Mouse (Mus musculus): ENCODE measurements around the gene Syp. TPM values are rescaled to one million over a fixed set of nuclear protein-coding genes. Genes with fewer than 3 reads are reported as not detected.
A peak's percentile ranks its signal among the peaks of the same experiment; 100 is the strongest.

Gene Syp
- total and polyA plus RNA-seq, 2 experiments from 2014 or later = 0.27 to 1.6 TPM

GRCm38 (mm10) chrX:7696954-7697381, 58.7 kb downstream of the Syp start, which contains the start of gene Gpkow:
Gene Gpkow, plus strand, starts transcription at chrX:7697131.
- ATAC-seq (ENCODE audit: insufficient read depth, low read depth) (peak; percentile 95), DNase-seq (ENCODE audit: low spot score) (peak; percentile 91)
- H3K4me3 ChIP-seq (ENCODE audit: low read depth, low read length) = peak within 1 kb of the TSS; percentile 64
- no peaks in the 10 kb centered on the region for H3K9me3 ChIP-seq (replicated peaks; ENCODE audit: control insufficient read depth, low read length)
- TF ChIP-seq CTCF (IDR thresholded peaks at IDR 0.05; ENCODE audit: low read depth) (no peak), EP300 (IDR thresholded peaks at IDR 0.05; ENCODE audit: low read depth) (no peak)
- H3K27me3 ChIP-seq (ENCODE audit: control insufficient read depth, insufficient read depth, low read length) = no peaks in the 10 kb centered on the region
- WGBS = 9% methylated on average over 33 of the region's 33 CpGs
- peak within 1 kb of the TSS; percentile 63 for H3K9ac ChIP-seq (replicated peaks; ENCODE audit: low read depth, low read length)
- H3K36me3 ChIP-seq (replicated peaks; ENCODE audit: control insufficient read depth, insufficient read depth, low read length) = peaks cover 11% of the 10 kb centered on the region
- no peaks in the 10 kb centered on the region for H3K4me1 ChIP-seq (ENCODE audit: control insufficient read depth, insufficient read depth)
- peak within 1 kb of the TSS; percentile 64 for H3K4me2 ChIP-seq (ENCODE audit: low read depth, low read length)
- H3K27ac ChIP-seq (ENCODE audit: low read depth) = peak within 1 kb of the TSS; percentile 51

Other genes with a start within 250 kb of the Syp start
- gene Foxp3, start 64.8 kb upstream of the Syp start, total RNA-seq (2014; rRNA removed; ENCODE audit: low replicate concordance) = not detected in 2 replicates
- not detected in 2 replicates for gene Foxp3, start 64.8 kb upstream of the Syp start, polyA plus RNA-seq (2015; fragmentation: Nextera tagmentation; extraction: Ambion mirVana)
- 3.5 and 6.5 TPM in 2 replicates for gene Ppp1r3f, start 64.2 kb upstream of the Syp start, total RNA-seq (2014; rRNA removed; ENCODE audit: low replicate concordance)
- 0.99 and 1.5 TPM in 2 replicates for gene Ppp1r3f, start 64.2 kb upstream of the Syp start, polyA plus RNA-seq (2015; fragmentation: Nextera tagmentation; extraction: Ambion mirVana)
- 25.6 and 27.8 TPM in 2 replicates for gene Ccdc22, start 33.0 kb upstream of the Syp start, total RNA-seq (2014; rRNA removed; ENCODE audit: low replicate concordance)
- 12.5 and 13.9 TPM in 2 replicates for gene Ccdc22, start 33.0 kb upstream of the Syp start, polyA plus RNA-seq (2015; fragmentation: Nextera tagmentation; extraction: Ambion mirVana)
- gene Cacna1f, start 31.4 kb upstream of the Syp start, total RNA-seq (2014; rRNA removed; ENCODE audit: low replicate concordance) = 0.12 TPM in 1 of 2 replicates, not detected in the other
- gene Cacna1f, start 31.4 kb upstream of the Syp start, polyA plus RNA-seq (2015; fragmentation: Nextera tagmentation; extraction: Ambion mirVana) = not detected in 2 replicates
- 9.2 and 15.7 TPM in 2 replicates for gene Prickle3, start 18.8 kb downstream of the Syp start, total RNA-seq (2014; rRNA removed; ENCODE audit: low replicate concordance)
- gene Prickle3, start 18.8 kb downstream of the Syp start, polyA plus RNA-seq (2015; fragmentation: Nextera tagmentation; extraction: Ambion mirVana) = 7.9 and 8.1 TPM in 2 replicates
- gene Plp2, start 32.9 kb downstream of the Syp start, total RNA-seq (2014; rRNA removed; ENCODE audit: low replicate concordance) = 134 and 184 TPM in 2 replicates
- gene Plp2, start 32.9 kb downstream of the Syp start, polyA plus RNA-seq (2015; fragmentation: Nextera tagmentation; extraction: Ambion mirVana) = 91.1 and 95.7 TPM in 2 replicates
- gene Magix, start 42.8 kb downstream of the Syp start, total RNA-seq (2014; rRNA removed; ENCODE audit: low replicate concordance) = 1.1 and 2.0 TPM in 2 replicates
- 1.5 and 1.8 TPM in 2 replicates for gene Magix, start 42.8 kb downstream of the Syp start, polyA plus RNA-seq (2015; fragmentation: Nextera tagmentation; extraction: Ambion mirVana)
- gene Gpkow, start 58.7 kb downstream of the Syp start, total RNA-seq (2014; rRNA removed; ENCODE audit: low replicate concordance) = 2.8 and 9.9 TPM in 2 replicates
- 21.3 and 22.7 TPM in 2 replicates for gene Gpkow, start 58.7 kb downstream of the Syp start, polyA plus RNA-seq (2015; fragmentation: Nextera tagmentation; extraction: Ambion mirVana)
- gene Wdr45, start 75.9 kb downstream of the Syp start, total RNA-seq (2014; rRNA removed; ENCODE audit: low replicate concordance) = 24.2 and 52.7 TPM in 2 replicates
- gene Wdr45, start 75.9 kb downstream of the Syp start, polyA plus RNA-seq (2015; fragmentation: Nextera tagmentation; extraction: Ambion mirVana) = 27.1 and 29.2 TPM in 2 replicates
- 3.1 TPM in 1 of 2 replicates, not detected in the other for gene Gm45208, start 83.8 kb downstream of the Syp start, total RNA-seq (2014; rRNA removed; ENCODE audit: low replicate concordance)
- gene Gm45208, start 83.8 kb downstream of the Syp start, polyA plus RNA-seq (2015; fragmentation: Nextera tagmentation; extraction: Ambion mirVana) = not detected in 2 replicates
- 12.6 and 22.6 TPM in 2 replicates for gene Praf2, start 90.0 kb downstream of the Syp start, total RNA-seq (2014; rRNA removed; ENCODE audit: low replicate concordance)
- 11.0 and 13.6 TPM in 2 replicates for gene Praf2, start 90.0 kb downstream of the Syp start, polyA plus RNA-seq (2015; fragmentation: Nextera tagmentation; extraction: Ambion mirVana)
- gene Ccdc120, start 112.4 kb downstream of the Syp start, total RNA-seq (2014; rRNA removed; ENCODE audit: low replicate concordance) = 0.92 and 5.8 TPM in 2 replicates
- gene Ccdc120, start 112.4 kb downstream of the Syp start, polyA plus RNA-seq (2015; fragmentation: Nextera tagmentation; extraction: Ambion mirVana) = 1.8 and 2.2 TPM in 2 replicates
- gene Tfe3, start 124.1 kb downstream of the Syp start, total RNA-seq (2014; rRNA removed; ENCODE audit: low replicate concordance) = 8.4 and 17.3 TPM in 2 replicates
- 11.5 and 11.6 TPM in 2 replicates for gene Tfe3, start 124.1 kb downstream of the Syp start, polyA plus RNA-seq (2015; fragmentation: Nextera tagmentation; extraction: Ambion mirVana)
- 2.4 and 6.8 TPM in 2 replicates for gene Gripap1, start 151.3 kb downstream of the Syp start, total RNA-seq (2014; rRNA removed; ENCODE audit: low replicate concordance)
- 17.5 and 19.3 TPM in 2 replicates for gene Gripap1, start 151.3 kb downstream of the Syp start, polyA plus RNA-seq (2015; fragmentation: Nextera tagmentation; extraction: Ambion mirVana)
- gene Kcnd1, start 183.8 kb downstream of the Syp start, total RNA-seq (2014; rRNA removed; ENCODE audit: low replicate concordance) = 0.08 and 0.23 TPM in 2 replicates
- gene Kcnd1, start 183.8 kb downstream of the Syp start, polyA plus RNA-seq (2015; fragmentation: Nextera tagmentation; extraction: Ambion mirVana) = 0.20 and 0.22 TPM in 2 replicates
- gene Otud5, start 202.9 kb downstream of the Syp start, total RNA-seq (2014; rRNA removed; ENCODE audit: low replicate concordance) = 25.7 and 38.0 TPM in 2 replicates
- gene Otud5, start 202.9 kb downstream of the Syp start, polyA plus RNA-seq (2015; fragmentation: Nextera tagmentation; extraction: Ambion mirVana) = 14.4 and 16.2 TPM in 2 replicates
- gene Pim2, start 239.8 kb downstream of the Syp start, total RNA-seq (2014; rRNA removed; ENCODE audit: low replicate concordance) = 3.1 and 15.9 TPM in 2 replicates
- 2.3 and 2.4 TPM in 2 replicates for gene Pim2, start 239.8 kb downstream of the Syp start, polyA plus RNA-seq (2015; fragmentation: Nextera tagmentation; extraction: Ambion mirVana)
- 19.7 and 30.8 TPM in 2 replicates for gene Slc35a2, start 245.6 kb downstream of the Syp start, total RNA-seq (2014; rRNA removed; ENCODE audit: low replicate concordance)
- 19.3 and 20.9 TPM in 2 replicates for gene Slc35a2, start 245.6 kb downstream of the Syp start, polyA plus RNA-seq (2015; fragmentation: Nextera tagmentation; extraction: Ambion mirVana)